Mouse (Mus musculus): Measurements from ENCODE around the gene Dpysl4. TPM values are rescaled to one million over a fixed set of nuclear protein-coding genes. Genes with fewer than 3 reads are reported as not detected.
A peak's percentile ranks its signal among the peaks of the same experiment; 100 is the strongest.

Gene Dpysl4
- polyA plus RNA-seq, 1 experiment from 2014 or later = 4.7 TPM

DNA sequence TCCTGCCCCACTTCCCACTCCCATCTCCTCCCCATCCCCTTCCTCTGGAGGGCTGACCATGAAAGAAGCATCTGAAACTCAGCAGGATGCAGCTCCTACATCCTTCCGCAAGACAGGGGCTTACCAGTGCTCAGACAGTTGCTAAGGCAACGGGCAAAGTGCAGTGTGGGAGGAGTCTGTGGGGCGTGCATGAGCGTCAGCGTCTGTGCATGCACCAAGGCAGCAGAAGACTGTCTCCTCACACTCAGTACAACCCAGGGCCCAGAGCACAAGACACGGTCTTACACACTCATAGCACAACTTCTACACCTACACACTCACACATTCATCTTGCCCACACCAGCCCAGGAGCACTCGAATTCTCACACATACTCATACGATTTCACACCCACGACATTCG, 65.3 kb downstream of the Dpysl4 start:
- no peak overlapping the region for H3K27ac ChIP-seq (ENCODE audit: low read depth, low read length)
- ATAC-seq = peak; percentile 61
- H3K4me2 ChIP-seq (replicated peaks; ENCODE audit: low read depth) = no peak overlapping the region
- no peak for TF ChIP-seq CTCF (IDR thresholded peaks at IDR 0.05; ENCODE audit: low read depth)
- no peaks in the 10 kb centered on the region for H3K9me3 ChIP-seq (ENCODE audit: control insufficient read depth)
- no peak overlapping the region for H3K4me3 ChIP-seq (ENCODE audit: low read depth, low read length)
- H3K36me3 ChIP-seq (ENCODE audit: control insufficient read depth, insufficient read depth) = no peaks in the 10 kb centered on the region
- WGBS = 25% methylated on average over 10 of the region's 10 CpGs
- no peak overlapping the region for H3K9ac ChIP-seq (ENCODE audit: low read depth, low read length)
- no peaks in the 10 kb centered on the region for H3K4me1 ChIP-seq (replicated peaks; ENCODE audit: control insufficient read depth, insufficient read depth, low read length)
- no peaks in the 10 kb centered on the region for H3K27me3 ChIP-seq (replicated peaks; ENCODE audit: control insufficient read depth, insufficient read depth, low read length)

Other genes with a start within 250 kb of the Dpysl4 start
- gene Ppp2r2d, start 239.9 kb upstream of the Dpysl4 start, polyA plus RNA-seq (2015; fragmentation: Nextera tagmentation; extraction: Ambion mirVana) = 24.9 and 27.2 TPM in 2 replicates
- 10.5 and 11.7 TPM in 2 replicates for gene Mapk1ip1, start 239.7 kb upstream of the Dpysl4 start, polyA plus RNA-seq (2015; fragmentation: Nextera tagmentation; extraction: Ambion mirVana)
- gene Bnip3, start 176.5 kb upstream of the Dpysl4 start, polyA plus RNA-seq (2015; fragmentation: Nextera tagmentation; extraction: Ambion mirVana) = 71.8 and 73.0 TPM in 2 replicates
- gene Jakmip3, start 145.3 kb upstream of the Dpysl4 start, polyA plus RNA-seq (2015; fragmentation: Nextera tagmentation; extraction: Ambion mirVana) = 0.14 and 0.16 TPM in 2 replicates
- gene Lrrc27, start 127.0 kb downstream of the Dpysl4 start, polyA plus RNA-seq (2015; fragmentation: Nextera tagmentation; extraction: Ambion mirVana) = 2.0 and 2.5 TPM in 2 replicates
- 0.07 and 0.10 TPM in 2 replicates for gene Stk32c, start 127.3 kb downstream of the Dpysl4 start, polyA plus RNA-seq (2015; fragmentation: Nextera tagmentation; extraction: Ambion mirVana)
- gene Pwwp2b, start 162.5 kb downstream of the Dpysl4 start, polyA plus RNA-seq (2015; fragmentation: Nextera tagmentation; extraction: Ambion mirVana) = 12.9 and 16.6 TPM in 2 replicates